Mouse (Mus musculus): ENCODE data around the gene Daam2.

GRCm38 (mm10) chr17:49539204-49539603 is 24.9 kb downstream of the Daam2 start:
- TF ChIP-seq MYOD1 (IDR thresholded peaks at IDR 0.05; ENCODE audit: control insufficient read depth in 1 of 3, insufficient read length in 2 of 3, low read depth in 2 of 3): no peak
- no peak for TF ChIP-seq POLR2A (IDR thresholded peaks at IDR 0.05; ENCODE audit: insufficient read length, low read depth)
- no peak for TF ChIP-seq E2F4 (IDR thresholded peaks at IDR 0.05; ENCODE audit: insufficient read depth)
- TF ChIP-seq MYOG (IDR thresholded peaks at IDR 0.05; ENCODE audit: control insufficient read depth in 1 of 3, insufficient read depth in 1 of 3, insufficient read length in 2 of 3, low read depth in 2 of 3): no peak
- no peak for TF ChIP-seq MAX (IDR thresholded peaks at IDR 0.05; ENCODE audit: low read depth)
- no peak for TF ChIP-seq SRF (IDR thresholded peaks at IDR 0.05; ENCODE audit: control insufficient read depth, insufficient read length, low read depth)
- TF ChIP-seq REST (IDR thresholded peaks at IDR 0.05; ENCODE audit: insufficient read depth, insufficient read length): no peak
- TF ChIP-seq TCF12 (IDR thresholded peaks at IDR 0.05; ENCODE audit: insufficient read depth, poor library complexity, severe bottlenecking): no peak
- TF ChIP-seq POLR2AphosphoS2 (IDR thresholded peaks at IDR 0.05; ENCODE audit: insufficient read length, low read depth): no peak
- no peak for TF ChIP-seq CEBPB (IDR thresholded peaks at IDR 0.05; ENCODE audit: insufficient read depth, poor library complexity, severe bottlenecking)
